Mouse (Mus musculus) midbrain, postnatal 0 days (tissue): Measurements from ENCODE around the gene Olfr56. TPM values are rescaled to one million over a fixed set of nuclear protein-coding genes. Genes with fewer than 3 reads are reported as not detected.

Source experiments
- ATAC-seq: fragments of 200-750 bp; cut with Nextera tagmentation; 2 replicates; pipeline ENCODE4 v1.8.0; 2017; ENCODE audit warnings: moderate number of reproducible peaks, mild to moderate bottlenecking, moderate TSS enrichment, moderate library complexity; ENCODE audit not compliant: low FRiP score
- DNase-seq: peaks from one replicate; pipeline ENCODE4 v3.0.0-alpha.2; 2015; ENCODE audit warnings: low spot score
- H3K27ac ChIP-seq: fragments of 300-500 bp; sonication (generic); 2 replicates; pipeline ENCODE4 v1.5.1; 2014; ENCODE audit warnings: low read depth, mild to moderate bottlenecking, low read length, mixed read lengths
- H3K27me3 ChIP-seq: fragments of 300-500 bp; sonication (generic); 2 replicates; pipeline ENCODE4 v1.6.1; 2014; ENCODE audit warnings: low read length, control low read depth, mixed read lengths; ENCODE audit not compliant: insufficient read depth
- H3K36me3 ChIP-seq: fragments of 300-500 bp; sonication (generic); 2 replicates; pipeline ENCODE4 v1.6.1; 2014; ENCODE audit warnings: low read length, control low read depth, mixed read lengths; ENCODE audit not compliant: insufficient read depth
- H3K4me1 ChIP-seq: fragments of 300-500 bp; sonication (generic); 2 replicates; pipeline ENCODE4 v1.6.1; 2014; ENCODE audit warnings: mild to moderate bottlenecking, control low read depth, antibody characterized with exemption, low read length, mixed read lengths; ENCODE audit not compliant: insufficient read depth
- H3K4me2 ChIP-seq: fragments of 300-500 bp; sonication (generic); 2 replicates; pipeline ENCODE4 v1.6.1; 2014; ENCODE audit warnings: low read depth, mild to moderate bottlenecking, low read length, mixed read lengths; ENCODE audit not compliant: poor library complexity, severe bottlenecking
- H3K4me3 ChIP-seq: fragments of 300-500 bp; sonication (generic); 2 replicates; pipeline ENCODE4 v1.5.1; 2014; ENCODE audit warnings: low read depth, mild to moderate bottlenecking, low read length, moderate library complexity
- H3K9ac ChIP-seq: fragments of 300-500 bp; sonication (generic); replicated peaks from 2 replicates; pipeline ENCODE4 v1.6.1; 2014; ENCODE audit warnings: mild to moderate bottlenecking, low read length, moderate library complexity, mixed read lengths; ENCODE audit not compliant: poor library complexity, severe bottlenecking
- H3K9me3 ChIP-seq: fragments of 300-500 bp; sonication (generic); 2 replicates; pipeline ENCODE4 v1.6.1; 2016; ENCODE audit warnings: low read length, control low read depth
- CTCF ChIP-seq: IDR thresholded peaks from 2 replicates; pipeline ENCODE4 v1.5.1; 2016; ENCODE audit warnings: antibody characterized with exemption, mild to moderate bottlenecking
- WGBS: fragments of 180-500 bp; shearing (Covaris S2); extraction: QIAGEN DNeasy Blood & Tissue Kit; methylation state at CpG from one replicate; pipeline ENCODE4 v1.1.7; 2014; 5-methylcytosine and 5-hydroxymethylcytosine counted together
- polyA plus RNA-seq: library from polyadenylated mRNA; unstranded; fragments of >200 nt; fragmentation: Nextera tagmentation; extraction: Ambion mirVana; gene quantifications from 2 replicates; pipeline ENCODE4 v1.2.1, GENCODE M21; 2015
- total RNA-seq: library from RNA; depleted of rRNA; stranded (reverse); fragments of >200 nt; gene quantifications from 2 replicates; pipeline ENCODE4 v1.2.3, GENCODE M21; 2014; rRNA removed

The Olfr56 gene
- total and polyA plus RNA-seq, 2 experiments from 2014 or later, result not detected

- no peak for TF ChIP-seq CTCF
- no peak overlapping the region for H3K4me2 ChIP-seq
- WGBS, result 77% methylated on average over 1 of the region's 1 CpGs
- no peaks in the 10 kb centered on the region for H3K36me3 ChIP-seq
- no peaks in the 10 kb centered on the region for H3K9me3 ChIP-seq
- H3K27me3 ChIP-seq, result no peaks in the 10 kb centered on the region
- no peak overlapping the region for H3K9ac ChIP-seq
- no peaks in the 10 kb centered on the region for H3K4me1 ChIP-seq
- no peak overlapping the region for H3K4me3 ChIP-seq
- ATAC-seq (no peak), DNase-seq (no peak)
- H3K27ac ChIP-seq, result no peak overlapping the region
These were observed 204.5 kb downstream of the Olfr56 start for GRCm38 (mm10) chr11:49183172-49183571.

Other genes with a start within 250 kb of the Olfr56 start
- 932 and 1,043 TPM in 2 replicates for gene Rack1, start 178.6 kb upstream of the Olfr56 start, total RNA-seq
- 317 and 331 TPM in 2 replicates for gene Rack1, start 178.6 kb upstream of the Olfr56 start, polyA plus RNA-seq
- gene Trim41, start 161.5 kb upstream of the Olfr56 start, total RNA-seq, result 38.9 and 41.5 TPM in 2 replicates
- 5.0 and 5.1 TPM in 2 replicates for gene Trim41, start 161.5 kb upstream of the Olfr56 start, polyA plus RNA-seq
- 7.7 and 8.6 TPM in 2 replicates for gene Trim7, start 152.7 kb upstream of the Olfr56 start, total RNA-seq
- 3.4 and 3.7 TPM in 2 replicates for gene Trim7, start 152.7 kb upstream of the Olfr56 start, polyA plus RNA-seq
- 4.3 and 8.2 TPM in 2 replicates for gene Gm12184, start 152.2 kb upstream of the Olfr56 start, total RNA-seq
- gene Gm12184, start 152.2 kb upstream of the Olfr56 start, polyA plus RNA-seq, result 2.4 and 3.0 TPM in 2 replicates
- 6.2 and 7.6 TPM in 2 replicates for gene Irgm1, start 107.2 kb upstream of the Olfr56 start, total RNA-seq
- 4.9 and 5.8 TPM in 2 replicates for gene Irgm1, start 107.2 kb upstream of the Olfr56 start, polyA plus RNA-seq
- gene Gm5431, start 76.7 kb upstream of the Olfr56 start, total RNA-seq, result 0.60 and 1.5 TPM in 2 replicates
- 0.12 and 0.27 TPM in 2 replicates for gene Gm5431, start 76.7 kb upstream of the Olfr56 start, polyA plus RNA-seq
- gene Psme2b, start 32.7 kb upstream of the Olfr56 start, total RNA-seq, result 0.76 and 1.1 TPM in 2 replicates
- gene Psme2b, start 32.7 kb upstream of the Olfr56 start, polyA plus RNA-seq, result 1.8 and 2.1 TPM in 2 replicates
- 0.88 and 1.5 TPM in 2 replicates for gene 9930111J21Rik1, start 509 bp downstream of the Olfr56 start, total RNA-seq
- 0.13 and 0.25 TPM in 2 replicates for gene 9930111J21Rik1, start 509 bp downstream of the Olfr56 start, polyA plus RNA-seq
- gene Gm12185, start 13.3 kb downstream of the Olfr56 start, total RNA-seq, result 0.24 TPM in 1 of 2 replicates, not detected in the other
- not detected in 2 replicates for gene Gm12185, start 13.3 kb downstream of the Olfr56 start, polyA plus RNA-seq
- gene Tgtp1, start 15.3 kb downstream of the Olfr56 start, total RNA-seq, result not detected in 2 replicates
- gene Tgtp1, start 15.3 kb downstream of the Olfr56 start, polyA plus RNA-seq, result 0.15 TPM in 1 of 2 replicates, not detected in the other
- gene 9930111J21Rik2, start 72.4 kb downstream of the Olfr56 start, total RNA-seq, result 0.55 and 1.7 TPM in 2 replicates
- gene 9930111J21Rik2, start 72.4 kb downstream of the Olfr56 start, polyA plus RNA-seq, result 0.18 and 0.20 TPM in 2 replicates
- gene Tgtp2, start 85.3 kb downstream of the Olfr56 start, total RNA-seq, result not detected in 2 replicates
- gene Tgtp2, start 85.3 kb downstream of the Olfr56 start, polyA plus RNA-seq, result 0.15 and 0.19 TPM in 2 replicates
- gene Ifi47, start 97.7 kb downstream of the Olfr56 start, total RNA-seq, result 1.1 and 3.3 TPM in 2 replicates
- gene Ifi47, start 97.7 kb downstream of the Olfr56 start, polyA plus RNA-seq, result 0.74 and 1.4 TPM in 2 replicates
- gene Olfr1396, start 136.0 kb downstream of the Olfr56 start, total RNA-seq, result not detected in 2 replicates
- gene Olfr1396, start 136.0 kb downstream of the Olfr56 start, polyA plus RNA-seq, result not detected in 2 replicates
- gene Olfr1395, start 163.4 kb downstream of the Olfr56 start, total RNA-seq, result not detected in 2 replicates
- gene Olfr1395, start 163.4 kb downstream of the Olfr56 start, polyA plus RNA-seq, result not detected in 2 replicates
- not detected in 2 replicates for gene Olfr1394, start 175.5 kb downstream of the Olfr56 start, total RNA-seq
- not detected in 2 replicates for gene Olfr1394, start 175.5 kb downstream of the Olfr56 start, polyA plus RNA-seq
- gene Btnl9, start 208.3 kb downstream of the Olfr56 start, total RNA-seq, result 0.19 TPM in 1 of 2 replicates, not detected in the other
- 0.26 and 0.80 TPM in 2 replicates for gene Btnl9, start 208.3 kb downstream of the Olfr56 start, polyA plus RNA-seq
- 25.6 and 40.2 TPM in 2 replicates for gene Zfp62, start 224.4 kb downstream of the Olfr56 start, total RNA-seq
- gene Zfp62, start 224.4 kb downstream of the Olfr56 start, polyA plus RNA-seq, result 26.0 and 26.6 TPM in 2 replicates